Mouse (Mus musculus) forebrain, embryonic 11.5 days (tissue): ENCODE data around the gene Slc25a19. TPM values are rescaled to one million over a fixed set of nuclear protein-coding genes. Genes with fewer than 3 reads are reported as not detected.

ENCODE experiments used
- ATAC-seq: fragments of 200-750 bp; cut with Nextera tagmentation; replicated peaks from 2 replicates; pipeline ENCODE4 v1.8.0; 2017; ENCODE audit warnings: moderate TSS enrichment; ENCODE audit not compliant: low FRiP score
- DNase-seq: peaks from one replicate; pipeline ENCODE4 v3.0.0-alpha.2; 2017; ENCODE audit warnings: low spot score
- H3K27ac ChIP-seq: fragments of 300-500 bp; sonication (generic); 2 replicates; pipeline ENCODE4 v1.5.1; 2014; ENCODE audit warnings: low read depth, low read length
- H3K27me3 ChIP-seq: fragments of 300-500 bp; sonication (generic); 2 replicates; pipeline ENCODE4 v1.6.1; 2014; ENCODE audit warnings: mild to moderate bottlenecking, low read length, mixed read lengths; ENCODE audit not compliant: control insufficient read depth, insufficient read depth
- H3K36me3 ChIP-seq: fragments of 300-500 bp; sonication (generic); 2 replicates; pipeline ENCODE4 v1.6.1; 2014; ENCODE audit warnings: mild to moderate bottlenecking, low read length, moderate library complexity, mixed read lengths; ENCODE audit not compliant: control insufficient read depth, insufficient read depth
- H3K4me1 ChIP-seq: fragments of 300-500 bp; sonication (generic); replicated peaks from 2 replicates; pipeline ENCODE4 v1.6.1; 2014; ENCODE audit warnings: low read length, mixed read lengths; ENCODE audit not compliant: control insufficient read depth, insufficient read depth
- H3K4me2 ChIP-seq: fragments of 300-500 bp; sonication (generic); 2 replicates; pipeline ENCODE4 v1.6.1; 2014; ENCODE audit warnings: low read depth, mild to moderate bottlenecking, low read length, moderate library complexity, mixed read lengths; ENCODE audit not compliant: severe bottlenecking
- H3K4me3 ChIP-seq: fragments of 300-500 bp; sonication (generic); 2 replicates; pipeline ENCODE4 v1.5.1; 2014; ENCODE audit warnings: low read depth, low read length
- H3K9ac ChIP-seq: fragments of 300-500 bp; sonication (generic); 2 replicates; pipeline ENCODE4 v1.6.1; 2014; ENCODE audit warnings: low read length
- H3K9me3 ChIP-seq: fragments of 300-500 bp; sonication (generic); 2 replicates; pipeline ENCODE4 v1.6.1; 2016; ENCODE audit warnings: low read length, mixed read lengths; ENCODE audit not compliant: control insufficient read depth
- WGBS: fragments of 180-500 bp; shearing (Covaris S2); extraction: QIAGEN DNeasy Blood & Tissue Kit; methylation state at CpG from one replicate; pipeline ENCODE4 v1.1.7; 2014; 5-methylcytosine and 5-hydroxymethylcytosine counted together
- polyA plus RNA-seq: library from polyadenylated mRNA; unstranded; fragments of >200 nt; fragmentation: Nextera tagmentation; extraction: Ambion mirVana; gene quantifications from 2 replicates; pipeline ENCODE4 v1.2.1, GENCODE M21; 2014

Slc25a19 gene
- polyA plus RNA-seq, 1 experiment from 2014 or later, result 26.4 TPM

DNA sequence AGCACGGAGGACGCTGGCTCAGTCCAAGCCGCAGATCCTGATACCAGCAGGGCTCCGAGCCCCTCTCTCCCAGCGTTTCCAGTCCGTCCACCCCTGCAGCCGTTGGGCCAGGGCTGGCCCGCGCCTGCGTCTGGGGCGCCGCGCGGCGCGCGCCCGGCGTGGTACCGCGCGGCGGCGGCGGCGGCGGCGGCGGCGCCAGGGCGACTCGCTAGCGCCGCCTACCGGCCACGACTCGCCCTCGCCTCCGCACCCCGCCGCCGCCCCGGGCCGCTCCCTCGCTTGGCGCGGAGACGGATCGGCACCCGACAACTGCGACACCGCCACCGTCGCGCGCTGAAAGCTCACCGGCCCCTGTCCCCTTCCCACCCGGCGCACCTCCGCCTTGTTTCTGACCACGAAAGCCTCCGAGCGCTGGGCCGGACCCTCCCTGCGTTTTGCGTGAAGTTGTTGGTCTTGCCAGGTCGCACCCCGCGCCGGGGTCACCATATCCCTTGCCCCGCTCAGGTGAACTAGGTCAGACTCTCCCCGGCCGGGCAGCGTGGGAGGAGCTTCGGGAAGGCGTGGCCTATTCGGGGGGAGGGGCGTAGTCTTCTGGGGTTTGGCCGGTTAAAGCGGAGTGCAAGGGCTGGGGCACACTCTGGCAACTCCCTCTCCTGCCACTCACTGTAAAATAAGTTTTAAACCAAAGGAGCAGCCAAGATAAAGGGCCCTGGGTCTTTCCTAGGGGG lies 15.5 kb downstream of the Slc25a19 start, which contains the start of gene Mif4gd:
Gene Mif4gd (minus strand): TSS at position 560 of the 728 bp plus-strand sequence.
- Histone ChIP-seq H3K36me3 (peaks cover 2% of the 10 kb centered on the region; the same call in 1 of the 2 replicates), H3K27me3 (no peaks in the 10 kb centered on the region), H3K4me1 (peaks cover 16% of the 10 kb centered on the region), H3K4me3 (peak within 1 kb of the TSS; percentile 53), H3K9ac (peak within 1 kb of the TSS; percentile 70), H3K9me3 (no peaks in the 10 kb centered on the region), H3K4me2 (peak within 1 kb of the TSS; percentile 89), H3K27ac (peak within 1 kb of the TSS; percentile 57)
- WGBS, result under 1% methylated on average over 50 of the region's 80 CpGs
- ATAC-seq (peak; percentile 85), DNase-seq (peak; percentile 92)

DNA sequence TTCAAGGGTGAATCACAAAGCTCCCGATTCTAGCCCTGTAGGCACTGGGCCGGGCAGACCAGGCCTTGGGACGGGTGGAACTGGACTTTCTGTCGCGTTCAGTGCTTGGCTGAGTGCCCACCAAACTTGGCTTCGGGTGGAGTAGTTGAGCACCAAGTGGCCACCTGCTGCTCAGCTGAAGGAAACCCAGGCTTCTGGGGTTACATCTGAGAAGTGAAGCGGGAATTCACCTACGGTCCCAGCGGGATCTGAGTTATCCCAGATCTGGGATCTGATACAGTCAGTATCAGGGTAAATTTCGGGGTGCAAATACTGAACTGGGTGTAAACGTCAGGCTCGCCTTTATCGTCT lies 16.1 kb downstream of the Slc25a19 start:
- peak overlapping the region; percentile 31; the same call in 1 of the 2 replicates for H3K27ac ChIP-seq
- H3K9ac ChIP-seq, result peak overlapping the region; percentile 70
- peak overlapping the region; percentile 53 for H3K4me3 ChIP-seq
- H3K4me2 ChIP-seq, result peak overlapping the region; percentile 89
- peak; percentile 70 for DNase-seq
- H3K27me3 ChIP-seq, result no peaks in the 10 kb centered on the region
- H3K9me3 ChIP-seq, result no peaks in the 10 kb centered on the region
- 5% methylated on average over 13 of the region's 13 CpGs for whole genome bisulfite sequencing
- peaks cover 16% of the 10 kb centered on the region for H3K4me1 ChIP-seq
- peak; percentile 50; the same call in 1 of the 2 replicates for ATAC-seq
- peaks cover 7% of the 10 kb centered on the region; the same call in 1 of the 2 replicates for H3K36me3 ChIP-seq

DNA sequence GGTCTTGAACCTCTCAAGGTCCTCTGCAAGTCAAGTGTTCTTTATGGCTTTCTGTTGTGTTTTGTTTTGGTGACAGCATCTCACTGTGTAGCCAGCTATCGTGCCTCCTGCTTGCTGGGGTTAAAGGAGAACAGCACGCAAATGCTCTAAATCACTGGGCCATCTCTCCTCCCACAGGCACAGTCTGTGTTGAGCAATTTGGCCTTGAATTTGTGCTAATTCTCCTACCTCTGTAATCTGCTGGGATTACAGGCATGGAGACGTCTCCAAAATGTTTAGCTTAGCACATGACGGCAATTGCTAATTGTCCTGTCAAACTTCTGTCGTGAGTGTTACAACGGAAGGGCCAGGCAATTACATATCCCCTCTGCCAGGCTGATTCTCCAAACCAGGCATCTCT lies 16.9 kb downstream of the Slc25a19 start:
- H3K27ac ChIP-seq, result no peak overlapping the region
- no peaks in the 10 kb centered on the region for H3K9me3 ChIP-seq
- H3K4me1 ChIP-seq, result peaks cover 16% of the 10 kb centered on the region
- 83% methylated on average over 6 of the region's 6 CpGs for WGBS
- ATAC-seq (no peak), DNase-seq (no peak)
- H3K4me3 ChIP-seq, result no peak overlapping the region
- H3K9ac ChIP-seq, result peak overlapping the region; percentile 70; the same call in 1 of the 2 replicates
- H3K27me3 ChIP-seq, result no peaks in the 10 kb centered on the region
- no peak overlapping the region; the same call in 1 of the 2 replicates for H3K4me2 ChIP-seq
- peaks cover 14% of the 10 kb centered on the region; the same call in 1 of the 2 replicates for H3K36me3 ChIP-seq

DNA sequence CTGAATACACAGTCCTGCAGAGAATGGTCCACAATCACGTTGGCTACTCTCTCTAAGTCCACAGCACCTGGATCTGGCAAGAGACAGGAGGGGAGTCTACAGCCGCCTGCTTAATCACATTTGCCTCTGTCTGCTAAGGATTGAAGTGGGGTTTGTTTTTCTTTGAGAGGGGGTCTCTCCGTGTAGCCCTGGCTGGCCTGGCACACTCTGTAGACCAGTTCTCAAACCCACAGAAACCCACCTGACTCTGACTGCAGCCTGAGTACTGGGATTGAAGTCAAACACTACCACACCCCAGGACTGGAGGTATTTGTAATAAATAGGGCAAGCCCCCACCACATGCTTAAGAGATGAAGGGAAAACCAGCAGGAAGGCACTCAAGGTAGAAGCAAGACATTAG lies 18.5 kb downstream of the Slc25a19 start:
- 72% methylated on average over 3 of the region's 3 CpGs for WGBS
- H3K9ac ChIP-seq, result no peak overlapping the region
- no peak for ATAC-seq

DNA sequence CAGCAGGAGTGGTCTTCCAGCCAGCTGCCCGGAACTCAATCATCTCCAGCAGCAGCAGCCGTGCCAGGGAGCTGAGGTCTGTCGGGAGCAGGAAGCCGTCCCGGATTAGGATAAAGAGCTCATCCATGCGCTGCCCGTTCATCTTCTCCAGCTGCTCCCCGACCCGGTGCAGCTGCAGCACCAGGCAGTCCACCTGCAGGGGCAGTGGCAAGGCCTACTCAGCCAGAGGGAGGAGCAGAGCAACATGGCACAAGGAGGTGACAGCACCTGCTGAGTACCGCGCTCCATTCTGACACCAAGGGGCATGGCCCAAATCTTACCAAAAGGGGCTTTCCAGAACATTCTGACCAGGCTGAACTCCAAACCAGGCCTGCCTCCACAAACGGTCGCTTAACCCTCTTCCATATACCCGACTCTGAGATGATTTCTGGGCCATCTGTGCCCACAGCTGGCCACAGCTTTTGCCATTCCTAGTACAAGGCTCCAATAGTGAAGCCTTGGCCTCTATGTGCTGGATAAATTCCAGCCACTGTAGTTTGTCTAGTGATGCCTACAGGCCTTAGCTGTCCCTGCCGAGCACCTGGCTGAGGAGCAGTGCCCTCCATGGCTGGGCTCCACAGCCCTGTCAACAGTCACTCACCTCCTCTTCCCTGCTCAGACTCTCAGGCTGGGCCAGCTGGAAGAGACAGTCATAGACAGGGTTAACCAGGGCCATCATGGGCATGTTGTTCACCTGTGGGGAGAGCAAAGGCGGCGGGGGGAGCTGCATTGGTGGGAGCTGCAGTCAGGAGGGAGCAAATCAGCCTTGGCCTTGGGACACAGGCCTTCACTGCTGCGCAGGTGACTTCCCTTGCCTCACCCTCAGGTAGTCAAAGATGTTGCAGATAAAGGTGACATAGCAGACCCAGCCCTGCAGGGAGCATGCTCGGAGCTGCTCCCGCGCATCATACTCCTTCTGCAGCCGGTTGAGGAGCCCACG lies 19.4 kb downstream of the Slc25a19 start:
- H3K9me3 ChIP-seq, result no peaks in the 10 kb centered on the region

More for the DNA sequence above, 18.5 kb downstream of the Slc25a19 start:
- peaks cover 17% of the 10 kb centered on the region for H3K4me1 ChIP-seq
- H3K4me3 ChIP-seq, result no peak overlapping the region
- no peaks in the 10 kb centered on the region for H3K9me3 ChIP-seq
- DNase-seq, result no peak
- H3K36me3 ChIP-seq, result peaks cover 16% of the 10 kb centered on the region; the same call in 1 of the 2 replicates
- H3K4me2 ChIP-seq, result no peak overlapping the region
- no peaks in the 10 kb centered on the region for H3K27me3 ChIP-seq
- no peak overlapping the region for H3K27ac ChIP-seq

DNA sequence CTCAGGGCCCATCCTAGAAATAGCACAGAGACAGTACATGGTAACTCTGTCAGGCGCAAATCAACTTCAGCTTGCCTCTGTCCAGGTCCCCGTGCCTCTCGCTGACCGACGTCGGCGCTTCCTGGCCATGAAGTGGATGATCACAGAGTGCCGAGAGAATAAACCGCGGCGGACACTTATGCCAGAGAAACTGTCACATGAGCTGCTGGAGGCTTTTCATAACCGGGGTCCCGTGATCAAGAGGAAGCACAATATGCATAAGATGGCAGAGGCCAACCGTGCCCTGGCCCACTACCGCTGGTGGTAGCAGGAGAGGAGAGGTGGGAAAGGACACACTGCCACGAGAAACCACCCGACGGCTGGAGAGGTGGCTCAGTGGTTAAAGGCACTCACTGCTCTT lies 21.4 kb downstream of the Slc25a19 start:
- DNase-seq (no peak), ATAC-seq (no peak)
- no peaks in the 10 kb centered on the region for H3K27me3 ChIP-seq
- no peak overlapping the region for H3K9ac ChIP-seq
- peaks cover 14% of the 10 kb centered on the region for H3K4me1 ChIP-seq
- H3K9me3 ChIP-seq, result no peaks in the 10 kb centered on the region
- H3K27ac ChIP-seq, result no peak overlapping the region
- peaks cover 16% of the 10 kb centered on the region; the same call in 1 of the 2 replicates for H3K36me3 ChIP-seq
- H3K4me2 ChIP-seq, result no peak overlapping the region
- no peak overlapping the region for H3K4me3 ChIP-seq
- WGBS, result 93% methylated on average over 18 of the region's 18 CpGs

More for the DNA sequence above, 19.4 kb downstream of the Slc25a19 start:
- peaks cover 18% of the 10 kb centered on the region for H3K4me1 ChIP-seq
- WGBS, result 86% methylated on average over 23 of the region's 23 CpGs
- H3K4me3 ChIP-seq, result no peak overlapping the region
- no peak overlapping the region for H3K27ac ChIP-seq
- H3K36me3 ChIP-seq, result peaks cover 16% of the 10 kb centered on the region; the same call in 1 of the 2 replicates
- H3K9ac ChIP-seq, result no peak overlapping the region
- no peaks in the 10 kb centered on the region for H3K27me3 ChIP-seq
- ATAC-seq, result no peak
- no peak for DNase-seq
- H3K4me2 ChIP-seq, result no peak overlapping the region

DNA sequence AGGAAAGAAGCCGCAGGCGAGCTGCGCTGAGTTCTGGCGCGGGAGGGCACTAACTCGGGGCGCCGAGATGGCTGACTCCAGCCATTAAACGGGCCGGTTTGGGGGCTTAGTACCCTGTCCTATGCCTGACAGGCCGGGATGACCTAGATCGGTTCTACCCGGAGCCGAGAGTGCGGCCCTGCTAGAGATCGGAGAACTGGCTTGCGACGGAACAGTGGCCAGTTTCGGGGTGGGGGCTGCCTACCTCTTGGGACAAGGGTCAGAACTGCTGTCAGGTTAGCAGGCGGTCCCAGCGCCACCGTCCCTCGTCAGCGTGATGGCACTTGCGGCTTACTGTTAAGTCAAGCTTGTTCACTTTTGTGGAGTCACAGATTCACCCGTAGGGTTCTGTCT lies 23.8 kb downstream of the Slc25a19 start:
- Histone ChIP-seq H3K9ac (peak overlapping the region; percentile 94), H3K4me3 (peak overlapping the region; percentile 96), H3K9me3 (no peaks in the 10 kb centered on the region), H3K4me1 (peaks cover 10% of the 10 kb centered on the region), H3K36me3 (peaks cover 16% of the 10 kb centered on the region; the same call in 1 of the 2 replicates), H3K4me2 (peak overlapping the region; percentile 94), H3K27ac (peak overlapping the region; percentile 75; the same call in 1 of the 2 replicates), H3K27me3 (no peaks in the 10 kb centered on the region)
- DNase-seq (no peak), ATAC-seq (peak; percentile 59)
- WGBS, result under 1% methylated on average over 26 of the region's 26 CpGs
